Mouse (Mus musculus): ENCODE results near the gene Sh3gl2.

Sh3gl2 gene

GRCm38 (mm10) chr4:85228589-85228948, 23.6 kb downstream of the Sh3gl2 start:
- DNase-seq (ENCODE audit: extremely low read depth, insufficient read length, low spot score): no peak

- no peak for DNase-seq (ENCODE audit: extremely low read depth, insufficient read length, low spot score)
These were observed 27.8 kb downstream of the Sh3gl2 start for GRCm38 (mm10) chr4:85232386-85233381.

GRCm38 (mm10) chr4:85241675-85242074, 36.7 kb downstream of the Sh3gl2 start:
- DNase-seq (ENCODE audit: extremely low read depth, insufficient read length, low spot score): no peak

- no peak for DNase-seq (ENCODE audit: extremely low read depth, insufficient read length, low spot score)
These were observed 37.6 kb downstream of the Sh3gl2 start for GRCm38 (mm10) chr4:85242562-85242961.

GRCm38 (mm10) chr4:85248673-85249072, 43.7 kb downstream of the Sh3gl2 start:
- DNase-seq (ENCODE audit: extremely low read depth, insufficient read length, low spot score): no peak

- DNase-seq (ENCODE audit: extremely low read depth, insufficient read length, low spot score): no peak
These were observed 45.3 kb downstream of the Sh3gl2 start for GRCm38 (mm10) chr4:85250271-85250670.

DNA sequence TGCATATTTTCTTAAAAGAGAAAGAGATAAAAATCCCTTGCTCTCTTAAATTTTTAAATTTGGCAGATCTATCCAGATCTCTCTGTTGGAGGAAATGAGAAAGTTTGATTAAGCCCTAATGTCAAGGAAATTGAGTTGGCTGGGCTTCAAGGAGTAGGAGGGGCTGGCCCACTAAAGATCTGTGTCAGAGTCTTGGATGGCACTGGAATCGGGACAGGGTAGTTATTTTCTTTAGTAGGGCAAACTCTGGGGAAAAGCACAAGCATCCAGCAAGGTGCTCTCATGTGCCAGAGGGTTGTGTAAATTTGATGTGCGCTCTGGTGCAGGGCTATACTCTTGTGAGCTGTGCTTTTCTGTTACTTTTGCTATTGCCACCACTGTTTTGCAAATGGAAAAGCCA, 45.9 kb downstream of the Sh3gl2 start:
- DNase-seq (ENCODE audit: extremely low read depth, insufficient read length, low spot score): no peak

DNA sequence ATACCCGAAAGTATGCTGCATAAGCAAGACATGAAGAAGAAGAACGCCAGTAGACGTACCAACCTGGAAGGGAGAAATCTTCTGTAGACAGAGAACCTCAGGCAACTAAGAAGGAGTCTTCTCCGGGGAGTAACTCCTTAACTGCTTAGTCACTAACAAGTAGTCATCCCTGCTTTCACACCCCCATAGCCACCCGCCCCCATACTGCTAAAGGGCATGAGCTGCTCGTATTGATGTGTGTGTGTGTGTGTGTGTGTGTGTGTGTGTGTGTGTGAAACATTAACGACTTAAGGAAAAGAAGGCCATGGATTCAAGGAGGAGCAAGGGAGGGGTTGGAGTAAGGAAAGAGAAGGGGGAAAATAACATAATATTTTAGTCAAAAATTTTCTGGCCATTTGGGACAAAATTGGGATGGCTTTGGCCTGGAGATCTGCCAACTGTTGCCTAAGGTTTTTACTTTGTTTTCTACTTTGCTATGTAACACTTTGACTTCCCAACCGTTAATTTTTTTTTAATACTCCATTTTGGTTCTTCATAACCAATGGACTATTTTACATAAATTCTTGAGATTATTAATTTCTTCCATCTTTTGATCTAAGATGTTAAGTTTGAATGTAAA, 51.0 kb downstream of the Sh3gl2 start:
- DNase-seq (ENCODE audit: extremely low read depth, insufficient read length, low spot score): no peak

DNA sequence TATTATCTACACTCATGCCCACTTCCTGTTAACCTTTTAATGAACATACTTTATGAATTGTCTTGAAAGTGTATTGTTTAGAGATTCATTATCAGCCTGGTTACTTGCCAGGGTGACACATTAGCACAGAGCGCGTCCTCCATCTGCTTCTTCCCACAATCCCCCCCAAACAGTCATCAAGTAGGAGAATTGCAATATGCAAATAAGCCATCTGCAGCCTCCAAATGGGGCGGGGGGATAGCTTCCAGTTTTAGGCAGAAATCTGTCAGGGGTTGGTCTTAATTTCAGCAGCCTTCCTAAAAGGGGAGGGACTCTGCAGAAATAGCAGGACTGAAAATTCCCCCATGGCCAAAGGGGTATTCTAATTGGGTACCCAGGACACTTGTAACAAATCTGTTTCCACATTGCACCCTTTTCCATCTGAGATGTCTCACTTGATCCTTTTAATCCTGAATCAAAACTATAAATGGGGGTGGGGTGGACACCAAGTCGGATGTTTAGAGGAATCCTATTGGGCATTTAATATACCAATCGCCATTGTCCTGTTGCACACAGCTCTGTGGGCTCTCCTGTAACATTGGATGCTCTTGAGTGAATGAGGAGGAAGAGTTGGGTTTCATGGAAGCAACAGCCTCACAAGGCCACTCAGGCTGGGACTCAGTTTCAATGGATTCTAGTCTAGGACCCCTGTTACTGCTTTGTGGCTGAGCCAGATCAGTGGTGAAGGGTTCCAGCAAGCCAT, 51.7 kb downstream of the Sh3gl2 start:
- DNase-seq (ENCODE audit: extremely low read depth, insufficient read length, low spot score): no peak

GRCm38 (mm10) chr4:85257771-85258341, 52.9 kb downstream of the Sh3gl2 start:
- DNase-seq (ENCODE audit: extremely low read depth, insufficient read length, low spot score): no peak

GRCm38 (mm10) chr4:85260687-85261658, 56.0 kb downstream of the Sh3gl2 start:
- no peak for DNase-seq (ENCODE audit: extremely low read depth, insufficient read length, low spot score)

- DNase-seq (ENCODE audit: extremely low read depth, insufficient read length, low spot score): no peak
These were observed 57.2 kb downstream of the Sh3gl2 start for GRCm38 (mm10) chr4:85262146-85262545.

GRCm38 (mm10) chr4:85262606-85263005, 57.7 kb downstream of the Sh3gl2 start:
- no peak for DNase-seq (ENCODE audit: extremely low read depth, insufficient read length, low spot score)

DNA sequence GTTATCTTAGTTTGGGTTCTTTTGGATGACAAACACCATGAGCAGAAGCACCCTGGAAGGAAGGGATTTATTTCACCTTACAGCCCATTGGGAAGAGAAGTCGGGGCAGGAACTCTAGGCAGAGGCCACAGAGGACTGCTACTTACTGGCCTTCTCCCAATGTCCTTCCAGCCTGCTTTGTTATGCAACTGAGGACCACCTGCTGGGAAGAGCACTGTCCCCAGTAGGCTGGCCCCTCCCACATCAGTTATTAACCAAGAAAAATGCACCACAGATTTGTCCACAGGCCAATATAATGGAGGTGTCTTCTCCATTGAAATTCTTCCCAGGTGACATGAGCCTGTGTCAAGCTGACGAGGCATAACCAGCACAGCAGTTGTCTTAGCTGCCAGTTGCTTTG, 62.5 kb downstream of the Sh3gl2 start:
- no peak for DNase-seq (ENCODE audit: extremely low read depth, insufficient read length, low spot score)

DNA sequence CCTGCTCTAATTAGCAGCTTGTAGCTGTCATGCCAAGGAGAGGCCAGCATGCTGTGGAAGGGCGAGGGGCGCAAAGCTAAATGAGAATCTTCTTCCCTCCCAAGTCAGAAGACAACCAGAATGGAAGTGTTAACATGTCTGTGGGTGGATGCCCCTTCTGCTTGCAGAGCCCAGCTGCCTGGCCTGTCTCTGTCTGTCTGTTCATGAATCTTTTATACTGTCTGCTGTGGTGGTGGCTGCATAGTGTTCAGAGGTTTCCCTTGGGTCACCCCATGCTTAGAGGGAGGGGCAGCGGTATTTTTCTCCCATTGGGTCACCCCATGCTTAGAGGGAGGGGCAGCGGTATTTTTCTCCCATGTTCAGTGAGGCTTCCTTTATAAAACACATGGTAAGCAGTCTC, 68.0 kb downstream of the Sh3gl2 start:
- no peak for DNase-seq (ENCODE audit: extremely low read depth, insufficient read length, low spot score)

DNA sequence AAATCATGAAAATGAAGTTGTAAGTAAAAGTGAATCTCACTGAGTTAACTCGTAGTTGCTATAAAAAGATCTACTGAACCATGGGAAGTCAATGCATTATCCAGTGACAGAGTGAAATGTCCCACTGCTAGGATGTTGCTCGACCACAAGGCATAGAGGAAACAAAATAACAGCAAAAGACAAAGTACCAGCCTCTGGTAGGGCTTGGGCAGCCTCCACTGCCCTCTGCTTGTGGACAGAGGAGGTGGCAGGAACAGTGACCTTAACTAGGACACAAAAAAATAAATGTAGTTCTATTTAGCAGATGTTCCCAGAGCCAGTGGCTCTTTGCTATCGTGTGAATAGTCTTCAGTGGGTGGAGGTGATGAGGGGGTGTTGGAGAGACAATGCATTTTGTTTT, 68.5 kb downstream of the Sh3gl2 start:
- no peak for DNase-seq (ENCODE audit: extremely low read depth, insufficient read length, low spot score)

- DNase-seq (ENCODE audit: extremely low read depth, insufficient read length, low spot score): no peak
These were observed 78.2 kb downstream of the Sh3gl2 start for GRCm38 (mm10) chr4:85283151-85283550.

- no peak for DNase-seq (ENCODE audit: extremely low read depth, insufficient read length, low spot score)
These were observed 85.1 kb downstream of the Sh3gl2 start for GRCm38 (mm10) chr4:85289990-85290389.

DNA sequence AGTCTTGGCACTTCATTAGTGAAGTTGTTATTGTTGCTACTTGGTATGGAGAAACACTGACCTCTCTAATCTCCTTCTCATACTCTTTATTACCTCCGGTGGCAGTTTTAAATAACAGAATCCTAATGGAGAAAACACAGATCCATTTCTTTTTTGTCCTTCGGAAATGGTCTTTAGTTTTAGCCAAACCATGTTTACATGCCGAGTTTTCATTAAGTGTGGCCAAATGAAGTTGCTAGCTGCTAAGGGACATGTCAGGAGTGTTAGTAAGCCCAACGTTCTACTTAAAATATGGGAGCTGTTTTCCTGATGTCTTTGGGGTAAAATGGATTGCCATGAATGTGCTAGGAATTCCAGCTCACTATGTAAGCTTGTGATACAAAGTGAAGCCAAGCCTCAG, 86.4 kb downstream of the Sh3gl2 start:
- no peak for DNase-seq (ENCODE audit: extremely low read depth, insufficient read length, low spot score)

DNA sequence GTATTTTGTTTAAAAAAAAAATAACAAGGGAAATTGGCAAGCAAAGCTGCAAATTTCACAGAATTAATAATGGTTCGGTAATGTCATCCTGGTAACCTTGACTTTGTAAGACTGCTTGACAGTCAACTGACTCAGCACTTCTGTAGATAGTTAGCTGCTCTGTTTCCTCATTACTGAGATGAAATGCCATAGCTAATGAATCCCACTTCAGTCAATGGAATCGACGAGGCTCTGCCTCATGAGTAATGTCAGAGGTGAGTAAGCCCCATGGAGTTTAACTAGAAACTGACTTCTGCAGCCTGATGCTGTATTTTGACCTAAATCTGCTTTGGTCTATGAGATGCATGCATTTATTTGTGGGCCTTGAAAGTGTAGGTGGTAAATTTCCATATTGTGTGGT, 88.4 kb downstream of the Sh3gl2 start:
- DNase-seq (ENCODE audit: extremely low read depth, insufficient read length, low spot score): no peak

Measured in 3134 (cell line).